Mouse (Mus musculus) testis, adult 2 months (tissue): ENCODE results near the gene Ankrd13c.
"Not testable (repeated sequence)": the region's sequence is repeated elsewhere in the genome, so short reads cannot be mapped to it uniquely, and the experiment has no call there.

Experiments used
- CTCF ChIP-seq: fragments of 200-500 bp; IDR thresholded peaks from 2 replicates; pipeline ENCODE4 v1.5.1; 2012; ENCODE audit warnings: low read depth, mild to moderate bottlenecking, inconsistent platforms, low read length, moderate library complexity; ENCODE audit not compliant: control insufficient read depth, insufficient read depth, insufficient replicate concordance
- POLR2A ChIP-seq: fragments of 200-500 bp; IDR thresholded peaks from 2 replicates; pipeline ENCODE4 v1.6.1; 2012; ENCODE audit warnings: low read depth, mild to moderate bottlenecking, inconsistent platforms, low read length, moderate library complexity; ENCODE audit not compliant: control insufficient read depth

DNA sequence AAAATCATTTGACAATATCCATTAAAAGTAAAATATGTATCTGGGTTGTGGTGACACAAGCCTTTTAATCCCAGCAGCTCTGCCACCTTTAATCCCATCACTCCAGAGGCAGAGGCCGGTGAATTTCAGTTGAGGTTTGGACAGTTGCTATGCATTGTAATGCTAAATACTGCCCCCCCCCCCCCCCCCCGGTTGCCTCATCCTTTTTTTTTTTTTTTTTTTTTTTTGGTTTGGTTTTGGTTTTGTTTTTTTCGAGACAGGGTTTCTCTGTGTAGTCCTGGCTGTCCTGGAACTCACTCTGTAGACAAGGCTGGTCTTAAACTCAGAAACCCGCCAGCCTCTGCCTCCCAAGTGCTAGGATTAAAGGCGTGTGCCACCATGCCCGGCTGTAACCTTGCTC is 13.8 kb upstream of the Ankrd13c start:
- TF ChIP-seq CTCF, POLR2A: not testable (repeated sequence)
